Mouse (Mus musculus): ENCODE data around the gene Gm21834. TPM values are rescaled to one million over a fixed set of nuclear protein-coding genes. Genes with fewer than 3 reads are reported as not detected.

Gm21834 gene
- polyA plus RNA-seq, 1 experiment from 2014 or later = not detected

Other genes starting within 250 kb of the Gm21834 start
- gene Vmn2r120, start 196.7 kb downstream of the Gm21834 start, polyA plus RNA-seq (2015; fragmentation: Nextera tagmentation; extraction: Ambion mirVana) = not detected in 2 replicates
- gene Cntnap5c, start 27.4 kb upstream of the Gm21834 start, polyA plus RNA-seq (2015; fragmentation: Nextera tagmentation; extraction: Ambion mirVana) = 4.2 and 5.7 TPM in 2 replicates

Measured in hindbrain, embryonic 16.5 days (tissue).